In the genomic region with DNA sequence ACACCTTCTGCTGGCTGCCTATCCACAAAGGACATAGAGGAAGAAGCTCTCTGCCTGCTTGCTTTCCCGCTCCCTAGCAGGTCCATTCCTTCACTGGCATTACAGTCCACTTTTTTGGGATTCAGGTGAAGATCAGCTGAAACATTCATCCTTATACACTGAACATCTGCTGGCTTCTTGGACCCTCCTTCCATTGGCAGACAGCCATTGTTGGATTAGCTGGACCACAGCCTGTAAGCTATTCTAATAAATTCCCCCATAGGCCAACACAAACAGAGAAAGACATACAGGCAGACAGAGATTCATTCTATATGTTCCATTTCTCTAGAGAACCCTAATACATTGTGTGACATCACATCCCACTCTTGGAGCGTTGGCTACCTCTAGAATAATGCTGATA, we compare ENCODE assay signal across 22 mouse cellular contexts. TPM values are rescaled to one million over a fixed set of nuclear protein-coding genes. Genes with fewer than 3 reads are reported as not detected.
DNase-seq lines count a peak whose midpoint lies in the region; ATAC-seq and TF ChIP-seq lines count a peak whose summit lies in the region.
"Had no signal": no experiment of that assay in that cellular context is flagged by ENCODE, and none has a peak within 500 bp of the region (broad histone marks: within the 10 kb centered on the region; RNA-seq: fewer than 3 reads in every experiment).

No protein-coding gene starts in this region.

- no peaks in the 10 kb centered on the region for H3K9me3 ChIP-seq in hindbrain, postnatal 0 days (ENCODE audit: low read length)
- no peaks in the 10 kb centered on the region for H3K9me3 ChIP-seq in hindbrain, embryonic 10.5 days
- H3K9me3 ChIP-seq in neural tube, embryonic 15.5 days (replicated peaks): no peaks in the 10 kb centered on the region
- H3K9me3 ChIP-seq: embryonic facial prominence, embryonic 13.5 days; forebrain, embryonic 13.5 days; forebrain, embryonic 15.5 days had no signal

- no peak overlapping the region for H3K4me2 ChIP-seq in hindbrain, postnatal 0 days (ENCODE audit: low read depth, low read length)
- H3K4me2 ChIP-seq in neural tube, embryonic 15.5 days: no peak overlapping the region
- H3K4me2 ChIP-seq: embryonic facial prominence, embryonic 13.5 days; forebrain, embryonic 13.5 days; forebrain, embryonic 15.5 days had no signal

- DNase-seq in cerebellum, postnatal 10 days: peak; percentile 50 to 51
- DNase-seq in cerebellum, adult 9-11 months: no peak
- peak; percentile 9 for DNase-seq in hindbrain, postnatal 0 days (ENCODE audit: low spot score)
- no peak for DNase-seq in hindbrain, embryonic 10.5 days (ENCODE audit: low spot score)
- peak; percentile 44 for DNase-seq in 3T3-L1 (ENCODE audit: low read depth, low spot score)
- DNase-seq: adrenal gland, adult 8-10 months; adrenal gland, postnatal 14 days; adrenal gland, postnatal 36 days; cerebellum, adult 11-12 months; cerebellum, adult 2 months; cerebellum, adult 9-10 months; cerebellum, postnatal 25 days; forebrain, postnatal 0 days had no signal

- WGBS in hindbrain, postnatal 0 days: 73% methylated on average over 2 of the region's 2 CpGs
- 82% methylated on average over 2 of the region's 2 CpGs for WGBS in hindbrain, embryonic 10.5 days
- WGBS in neural tube, embryonic 15.5 days: 89% methylated on average over 2 of the region's 2 CpGs

- no peak for ATAC-seq in hindbrain, postnatal 0 days
- no peak for ATAC-seq in neural tube, embryonic 15.5 days (ENCODE audit: low FRiP score)
- ATAC-seq: activated CD4-positive, CD25-positive, alpha-beta regulatory T cell, adult 4 months; forebrain, embryonic 13.5 days; forebrain, embryonic 15.5 days; forebrain, postnatal 0 days; Patski had no signal

- H3K4me1 ChIP-seq in hindbrain, postnatal 0 days (ENCODE audit: insufficient read depth, low read length): no peaks in the 10 kb centered on the region
- no peaks in the 10 kb centered on the region for H3K4me1 ChIP-seq in hindbrain, embryonic 10.5 days (replicated peaks)
- peaks cover 7% of the 10 kb centered on the region for H3K4me1 ChIP-seq in neural tube, embryonic 15.5 days
- H3K4me1 ChIP-seq: forebrain, embryonic 15.5 days had no signal

- 0 out of 2 replicates have a peak, but pooled peaks cover 4% of the 10 kb centered on the region for H3K36me3 ChIP-seq in hindbrain, postnatal 0 days (ENCODE audit: insufficient read depth, low read length)
- H3K36me3 ChIP-seq in hindbrain, embryonic 10.5 days: no peaks in the 10 kb centered on the region
- H3K36me3 ChIP-seq in neural tube, embryonic 15.5 days: peaks cover 52% of the 10 kb centered on the region

- H3K27me3 ChIP-seq in hindbrain, postnatal 0 days (ENCODE audit: insufficient read depth, low read length): no peaks in the 10 kb centered on the region
- peaks cover 15% of the 10 kb centered on the region for H3K27me3 ChIP-seq in hindbrain, embryonic 10.5 days (ENCODE audit: insufficient read depth, poor library complexity, severe bottlenecking)
- H3K27me3 ChIP-seq in neural tube, embryonic 15.5 days (replicated peaks): no peaks in the 10 kb centered on the region
- H3K27me3 ChIP-seq: embryonic facial prominence, embryonic 13.5 days; Patski had no signal

- no peak overlapping the region for H3K27ac ChIP-seq in hindbrain, postnatal 0 days
- H3K27ac ChIP-seq in hindbrain, embryonic 10.5 days: no peak overlapping the region
- H3K27ac ChIP-seq in neural tube, embryonic 15.5 days (replicated peaks): no peak overlapping the region
- H3K27ac ChIP-seq: embryonic facial prominence, embryonic 13.5 days; forebrain, embryonic 13.5 days; forebrain, embryonic 15.5 days had no signal

- H3K9ac ChIP-seq in hindbrain, postnatal 0 days (replicated peaks; ENCODE audit: low read length): no peak overlapping the region
- no peak overlapping the region for H3K9ac ChIP-seq in neural tube, embryonic 15.5 days (replicated peaks)
- H3K9ac ChIP-seq: embryonic facial prominence, embryonic 13.5 days; forebrain, embryonic 13.5 days; forebrain, embryonic 15.5 days; forebrain, postnatal 0 days had no signal

- no peak overlapping the region for H3K4me3 ChIP-seq in hindbrain, postnatal 0 days (ENCODE audit: low read length)
- no peak overlapping the region for H3K4me3 ChIP-seq in hindbrain, embryonic 10.5 days
- H3K4me3 ChIP-seq in neural tube, embryonic 15.5 days (replicated peaks): no peak overlapping the region
- H3K4me3 ChIP-seq: embryonic facial prominence, embryonic 13.5 days; forebrain, embryonic 13.5 days; forebrain, embryonic 15.5 days had no signal

- TF ChIP-seq CTCF in hindbrain, postnatal 0 days (IDR thresholded peaks at IDR 0.05; ENCODE audit: low read depth): no peak

RNA-seq across cellular contexts. Expression of a gene that starts 6.0 kb away (rescaled TPM):
- total RNA-seq in hindbrain, postnatal 0 days (2014; rRNA removed): 11.9 and 13.4 TPM in 2 replicates
- 8.1 and 8.6 TPM in 2 replicates for polyA plus RNA-seq in hindbrain, postnatal 0 days (2015; fragmentation: Nextera tagmentation; extraction: Ambion mirVana)
- polyA plus RNA-seq in hindbrain, embryonic 10.5 days (2016; fragmentation: Nextera tagmentation; extraction: Ambion mirVana): 2.1 and 3.7 TPM in 2 replicates
- 12.0 and 13.2 TPM in 2 replicates for polyA plus RNA-seq in neural tube, embryonic 15.5 days (2015; fragmentation: Nextera tagmentation; extraction: Ambion mirVana)

RNA-seq across cellular contexts. Expression of a gene that starts 8.8 kb away (rescaled TPM):
- total RNA-seq in hindbrain, postnatal 0 days (2014; rRNA removed): 94.0 and 111 TPM in 2 replicates
- 78.3 and 79.2 TPM in 2 replicates for polyA plus RNA-seq in hindbrain, postnatal 0 days (2015; fragmentation: Nextera tagmentation; extraction: Ambion mirVana)
- 204 and 218 TPM in 2 replicates for polyA plus RNA-seq in hindbrain, embryonic 10.5 days (2016; fragmentation: Nextera tagmentation; extraction: Ambion mirVana)
- polyA plus RNA-seq in neural tube, embryonic 15.5 days (2015; fragmentation: Nextera tagmentation; extraction: Ambion mirVana): 104 TPM in 2 replicates

RNA-seq across cellular contexts. Expression of a gene that starts 25.1 kb away (rescaled TPM):
- 83.5 and 90.4 TPM in 2 replicates for total RNA-seq in hindbrain, postnatal 0 days (2014; rRNA removed)
- polyA plus RNA-seq in hindbrain, postnatal 0 days (2015; fragmentation: Nextera tagmentation; extraction: Ambion mirVana): 138 and 139 TPM in 2 replicates
- polyA plus RNA-seq in hindbrain, embryonic 10.5 days (2016; fragmentation: Nextera tagmentation; extraction: Ambion mirVana): 157 and 163 TPM in 2 replicates
- 97.3 and 105 TPM in 2 replicates for polyA plus RNA-seq in neural tube, embryonic 15.5 days (2015; fragmentation: Nextera tagmentation; extraction: Ambion mirVana)

RNA-seq across cellular contexts. Expression of a gene that starts 30.5 kb away (rescaled TPM):
- total RNA-seq in hindbrain, postnatal 0 days (2014; rRNA removed): 17.9 and 37.6 TPM in 2 replicates
- polyA plus RNA-seq in hindbrain, postnatal 0 days (2015; fragmentation: Nextera tagmentation; extraction: Ambion mirVana): 7.3 and 9.1 TPM in 2 replicates
- polyA plus RNA-seq in hindbrain, embryonic 10.5 days (2016; fragmentation: Nextera tagmentation; extraction: Ambion mirVana): 7.9 and 8.3 TPM in 2 replicates
- polyA plus RNA-seq in neural tube, embryonic 15.5 days (2015; fragmentation: Nextera tagmentation; extraction: Ambion mirVana): 5.8 and 8.4 TPM in 2 replicates

RNA-seq across cellular contexts. Expression of a gene that starts 53.2 kb away (rescaled TPM):
- total RNA-seq in hindbrain, postnatal 0 days (2014; rRNA removed): 1.9 and 3.0 TPM in 2 replicates
- polyA plus RNA-seq in hindbrain, postnatal 0 days (2015; fragmentation: Nextera tagmentation; extraction: Ambion mirVana): 0.13 and 0.20 TPM in 2 replicates
- polyA plus RNA-seq in hindbrain, embryonic 10.5 days (2016; fragmentation: Nextera tagmentation; extraction: Ambion mirVana): not detected in 2 replicates
- polyA plus RNA-seq in neural tube, embryonic 15.5 days (2015; fragmentation: Nextera tagmentation; extraction: Ambion mirVana): 0.36 and 0.42 TPM in 2 replicates
- total RNA-seq: MEL had no signal
- polyA plus RNA-seq: embryonic facial prominence, embryonic 11.5 days; embryonic facial prominence, embryonic 13.5 days; forebrain, embryonic 11.5 days had no signal

Comparison
In these comparisons a context has a peak if more than half of its experiments do, and no peak if none do; other contexts are left out.
1. DNase-seq: peak in cerebellum, postnatal 10 days (2 of 2), hindbrain, postnatal 0 days (single experiment) and 3T3-L1 (single experiment); none in cerebellum, adult 9-11 months (single experiment) and hindbrain, embryonic 10.5 days (single experiment).